Mouse (Mus musculus) midbrain, embryonic 11.5 days (tissue): ENCODE data around the gene Gm12695. TPM values are rescaled to one million over a fixed set of nuclear protein-coding genes. Genes with fewer than 3 reads are reported as not detected.

Experiments
- ATAC-seq: fragments of 200-750 bp; cut with Nextera tagmentation; 2 replicates; pipeline ENCODE4 v1.8.0; 2017; ENCODE audit warnings: moderate TSS enrichment, moderate library complexity; ENCODE audit not compliant: low FRiP score
- DNase-seq: peaks from one replicate; pipeline ENCODE4 v3.0.0; 2015; ENCODE audit warnings: low spot score; ENCODE audit errors: missing footprints
- H3K27ac ChIP-seq: fragments of 300-500 bp; sonication (generic); 2 replicates; pipeline ENCODE4 v1.5.1; 2014; ENCODE audit warnings: low read depth, low read length
- H3K27me3 ChIP-seq: fragments of 300-500 bp; sonication (generic); 2 replicates; pipeline ENCODE4 v1.6.1; 2014; ENCODE audit warnings: mild to moderate bottlenecking, low read length, moderate library complexity, mixed read lengths; ENCODE audit not compliant: control insufficient read depth, insufficient read depth
- H3K36me3 ChIP-seq: fragments of 300-500 bp; sonication (generic); 2 replicates; pipeline ENCODE4 v1.6.1; 2014; ENCODE audit warnings: mild to moderate bottlenecking, low read length, moderate library complexity, mixed read lengths; ENCODE audit not compliant: control insufficient read depth, insufficient read depth
- H3K4me1 ChIP-seq: fragments of 300-500 bp; sonication (generic); 2 replicates; pipeline ENCODE4 v1.6.1; 2014; ENCODE audit warnings: low read length; ENCODE audit not compliant: control insufficient read depth, insufficient read depth
- H3K4me2 ChIP-seq: fragments of 300-500 bp; sonication (generic); 2 replicates; pipeline ENCODE4 v1.6.1; 2014; ENCODE audit warnings: mild to moderate bottlenecking, moderate library complexity
- H3K4me3 ChIP-seq: fragments of 300-500 bp; sonication (generic); 2 replicates; pipeline ENCODE4 v1.5.1; 2014; ENCODE audit warnings: low read depth, low read length
- H3K9ac ChIP-seq: fragments of 300-500 bp; sonication (generic); 2 replicates; pipeline ENCODE4 v1.6.1; 2014; ENCODE audit warnings: low read length
- H3K9me3 ChIP-seq: fragments of 300-500 bp; sonication (generic); 2 replicates; pipeline ENCODE4 v1.6.1; 2016; ENCODE audit warnings: low read length; ENCODE audit not compliant: control insufficient read depth
- WGBS: fragments of 180-500 bp; shearing (Covaris S2); extraction: QIAGEN DNeasy Blood & Tissue Kit; methylation state at CpG from one replicate; pipeline ENCODE4 v1.1.7; 2014; 5-methylcytosine and 5-hydroxymethylcytosine counted together
- polyA plus RNA-seq: library from polyadenylated mRNA; unstranded; fragments of >200 nt; fragmentation: Nextera tagmentation; extraction: Ambion mirVana; gene quantifications from 2 replicates; pipeline ENCODE4 v1.2.1, GENCODE M21; 2014

Gene Gm12695
- not detected in 2 replicates for polyA plus RNA-seq

GRCm38 (mm10) chr4:96785086-96785485 lies at the start of gene Gm12695:
Gene Gm12695, minus strand, starts transcription at chr4:96785186.
- no peaks in the 10 kb centered on the region for H3K4me1 ChIP-seq
- 94% methylated on average over 3 of the region's 3 CpGs for WGBS
- no peak within 1 kb of the TSS for H3K4me2 ChIP-seq

GRCm38 (mm10) chr4:96825540-96826045 lies 40.6 kb upstream of the Gm12695 start:
- Histone ChIP-seq H3K9ac (no peak overlapping the region), H3K27ac (no peak overlapping the region), H3K36me3 (no peaks in the 10 kb centered on the region), H3K4me1 (no peaks in the 10 kb centered on the region), H3K9me3 (no peaks in the 10 kb centered on the region), H3K27me3 (no peaks in the 10 kb centered on the region), H3K4me2 (no peak overlapping the region), H3K4me3 (no peak overlapping the region)
- WGBS: 80% methylated on average over 4 of the region's 4 CpGs
- DNase-seq (no peak), ATAC-seq (no peak)

More at GRCm38 (mm10) chr4:96785086-96785485, at the start of gene Gm12695:
- H3K4me3 ChIP-seq: no peak within 1 kb of the TSS
- H3K9me3 ChIP-seq: no peaks in the 10 kb centered on the region
- DNase-seq (no peak), ATAC-seq (no peak)
- H3K27me3 ChIP-seq: no peaks in the 10 kb centered on the region
- H3K27ac ChIP-seq: no peak within 1 kb of the TSS
- no peak within 1 kb of the TSS for H3K9ac ChIP-seq
- H3K36me3 ChIP-seq: no peaks in the 10 kb centered on the region

- no peak for ATAC-seq
- Histone ChIP-seq H3K4me1 (no peaks in the 10 kb centered on the region), H3K36me3 (no peaks in the 10 kb centered on the region), H3K9ac (no peak overlapping the region), H3K27me3 (no peaks in the 10 kb centered on the region), H3K4me3 (no peak overlapping the region), H3K27ac (no peak overlapping the region), H3K9me3 (no peaks in the 10 kb centered on the region), H3K4me2 (no peak overlapping the region)
- DNase-seq: no peak
- WGBS: 88% methylated on average over 6 of the region's 6 CpGs
Observed at GRCm38 (mm10) chr4:96806824-96807808, 22.1 kb upstream of the Gm12695 start.

- peak; percentile 45; the same call in 1 of the 2 replicates for ATAC-seq
- Histone ChIP-seq H3K27ac (no peak overlapping the region), H3K9ac (no peak overlapping the region), H3K9me3 (no peaks in the 10 kb centered on the region), H3K4me1 (no peaks in the 10 kb centered on the region), H3K4me3 (no peak overlapping the region), H3K4me2 (no peak overlapping the region), H3K27me3 (no peaks in the 10 kb centered on the region), H3K36me3 (no peaks in the 10 kb centered on the region)
- no peak for DNase-seq
- 56% methylated on average over 7 of the region's 7 CpGs for WGBS
Observed at GRCm38 (mm10) chr4:96799380-96800157, 14.6 kb upstream of the Gm12695 start.

GRCm38 (mm10) chr4:96797583-96797982 lies 12.6 kb upstream of the Gm12695 start:
- H3K27ac ChIP-seq: no peak overlapping the region
- no peaks in the 10 kb centered on the region for H3K27me3 ChIP-seq
- H3K4me1 ChIP-seq: no peaks in the 10 kb centered on the region
- 79% methylated on average over 1 of the region's 1 CpGs for WGBS
- H3K9ac ChIP-seq: no peak overlapping the region
- no peaks in the 10 kb centered on the region for H3K36me3 ChIP-seq
- H3K4me3 ChIP-seq: no peak overlapping the region
- no peaks in the 10 kb centered on the region for H3K9me3 ChIP-seq
- no peak overlapping the region for H3K4me2 ChIP-seq
- ATAC-seq (no peak), DNase-seq (no peak)

GRCm38 (mm10) chr4:96791301-96791700 lies 6.3 kb upstream of the Gm12695 start:
- H3K27me3 ChIP-seq: no peaks in the 10 kb centered on the region
- no peaks in the 10 kb centered on the region for H3K9me3 ChIP-seq
- no peak overlapping the region for H3K9ac ChIP-seq
- no peaks in the 10 kb centered on the region for H3K36me3 ChIP-seq
- H3K27ac ChIP-seq: no peak overlapping the region
- H3K4me2 ChIP-seq: no peak overlapping the region
- no peaks in the 10 kb centered on the region for H3K4me1 ChIP-seq
- ATAC-seq (no peak), DNase-seq (no peak)
- no peak overlapping the region for H3K4me3 ChIP-seq

GRCm38 (mm10) chr4:96789905-96790304 lies 4.9 kb upstream of the Gm12695 start:
- no peak overlapping the region for H3K27ac ChIP-seq
- ATAC-seq: no peak
- H3K9me3 ChIP-seq: no peaks in the 10 kb centered on the region
- no peaks in the 10 kb centered on the region for H3K27me3 ChIP-seq
- H3K4me3 ChIP-seq: no peak overlapping the region
- no peak overlapping the region for H3K4me2 ChIP-seq
- WGBS: 74% methylated on average over 3 of the region's 3 CpGs
- no peaks in the 10 kb centered on the region for H3K4me1 ChIP-seq
- H3K36me3 ChIP-seq: no peaks in the 10 kb centered on the region
- no peak for DNase-seq
- no peak overlapping the region for H3K9ac ChIP-seq

GRCm38 (mm10) chr4:96786610-96787009 lies 1.6 kb upstream of the Gm12695 start:
- Histone ChIP-seq H3K9ac (no peak overlapping the region), H3K36me3 (no peaks in the 10 kb centered on the region), H3K9me3 (no peaks in the 10 kb centered on the region), H3K27me3 (no peaks in the 10 kb centered on the region), H3K4me3 (no peak overlapping the region), H3K4me1 (no peaks in the 10 kb centered on the region), H3K27ac (no peak overlapping the region), H3K4me2 (no peak overlapping the region)
- 22% methylated on average over 7 of the region's 7 CpGs for WGBS
- DNase-seq (peak; percentile 69), ATAC-seq (peak; percentile 30; the same call in 1 of the 2 replicates)
